ENCODE assay signal across 12 mouse cellular contexts in genomic region chr5:73236894-73237334, GRCm38 (mm10). TPM values are rescaled to one million over a fixed set of nuclear protein-coding genes. Genes with fewer than 3 reads are reported as not detected.
A peak's percentile ranks its signal among the peaks of the same experiment; 100 is the strongest.
DNase-seq lines count a peak whose midpoint lies in the region; ATAC-seq and TF ChIP-seq lines count a peak whose summit lies in the region.
"Had no signal": no experiment of that assay in that cellular context is flagged by ENCODE, and none has a peak within 500 bp of the region (broad histone marks: within the 10 kb centered on the region; RNA-seq: fewer than 3 reads in every experiment).

No protein-coding gene starts in this region.

- WGBS in heart, adult 2 months: 35% methylated on average over 6 of the region's 6 CpGs
- 6% methylated on average over 6 of the region's 6 CpGs for WGBS in midbrain, embryonic 10.5 days
- whole genome bisulfite sequencing in midbrain, postnatal 0 days: 17% methylated on average over 6 of the region's 6 CpGs

- H3K9ac ChIP-seq in heart, adult 2 months (ENCODE audit: low read depth, low read length): no peak overlapping the region
- no peak overlapping the region for H3K9ac ChIP-seq in midbrain, postnatal 0 days (replicated peaks; ENCODE audit: low read length, poor library complexity, severe bottlenecking)

- H3K9me3 ChIP-seq in midbrain, embryonic 10.5 days (replicated peaks): no peaks in the 10 kb centered on the region
- no peaks in the 10 kb centered on the region for H3K9me3 ChIP-seq in midbrain, postnatal 0 days (ENCODE audit: low read length)

- 0 out of 2 replicates have a peak, but pooled peaks have one; percentile 3 for TF ChIP-seq EP300 in heart, adult 2 months (IDR thresholded peaks at IDR 0.05; ENCODE audit: insufficient read depth, low read depth, low read length)

- TF ChIP-seq CTCF in heart, adult 2 months (IDR thresholded peaks at IDR 0.05): no peak
- no peak for TF ChIP-seq CTCF in midbrain, postnatal 0 days (IDR thresholded peaks at IDR 0.05)

- no peak overlapping the region for H3K4me3 ChIP-seq in heart, adult 2 months
- no peak overlapping the region for H3K4me3 ChIP-seq in midbrain, embryonic 10.5 days
- no peak overlapping the region for H3K4me3 ChIP-seq in midbrain, postnatal 0 days (ENCODE audit: low read depth, low read length)
- H3K4me3 ChIP-seq: myocyte had no signal

- peaks cover 9% of the 10 kb centered on the region for H3K79me2 ChIP-seq in heart, adult 2 months (replicated peaks; ENCODE audit: control insufficient read depth, insufficient read depth, low read length)

- intact Hi-C loops in heart, adult 2 months (cut with DNase I): no loop called here
- intact Hi-C loops in heart, postnatal 25 days (cut with DNase I): no loop called here
- intact Hi-C loops in left cerebral cortex, postnatal 14 days (cut with DNase I): no loop called here
- intact Hi-C loops in left cerebral cortex, postnatal 4 days (cut with DNase I): loop anchor here (1.0 kb wide), 1 partner anchor 37 kb away; no protein-coding TSS in a partner anchor

- H3K27ac ChIP-seq in heart, adult 2 months: peak overlapping the region; percentile 17
- peak overlapping the region; percentile 81 for H3K27ac ChIP-seq in midbrain, embryonic 10.5 days (replicated peaks)
- no peak overlapping the region for H3K27ac ChIP-seq in midbrain, postnatal 0 days (ENCODE audit: low read depth, low read length)

- no peak for DNase-seq in heart, adult 2 months
- no peak for DNase-seq in heart, postnatal 25 days (ENCODE audit: low spot score)
- DNase-seq in midbrain, embryonic 10.5 days (ENCODE audit: low spot score): peak; percentile 31
- DNase-seq in midbrain, postnatal 0 days (ENCODE audit: low spot score): no peak
- peak; percentile 32 for DNase-seq in embryo, embryonic 11 days
- DNase-seq in naive thymus-derived CD4-positive, alpha-beta T cell, adult 2 months (ENCODE audit: low read depth): peak; percentile 35
- DNase-seq in left cerebral cortex, postnatal 14 days (ENCODE audit: low spot score in 2 of 2): no peak
- DNase-seq in left cerebral cortex, postnatal 4 days: no peak
- DNase-seq: gastrocnemius, postnatal 10 days; lung, adult 18-20 months had no signal

- no peak for ATAC-seq in midbrain, postnatal 0 days (ENCODE audit: low FRiP score)

- no peaks in the 10 kb centered on the region for H3K27me3 ChIP-seq in heart, adult 2 months (ENCODE audit: control insufficient read depth, insufficient read depth, low read length)
- no peaks in the 10 kb centered on the region for H3K27me3 ChIP-seq in midbrain, embryonic 10.5 days (ENCODE audit: low read depth, poor library complexity, severe bottlenecking)
- H3K27me3 ChIP-seq in midbrain, postnatal 0 days (ENCODE audit: insufficient read depth, low read length): no peaks in the 10 kb centered on the region
- H3K27me3 ChIP-seq: CH12.LX had no signal

- H3K4me1 ChIP-seq in heart, adult 2 months (ENCODE audit: control insufficient read depth, insufficient read depth, low read length): peaks cover 29% of the 10 kb centered on the region
- H3K4me1 ChIP-seq in midbrain, embryonic 10.5 days: peaks cover 23% of the 10 kb centered on the region
- no peaks in the 10 kb centered on the region; the same call in 1 of the 2 replicates for H3K4me1 ChIP-seq in midbrain, postnatal 0 days (ENCODE audit: insufficient read depth, low read length)

- H3K4me2 ChIP-seq in midbrain, postnatal 0 days (ENCODE audit: low read depth, low read length, poor library complexity, severe bottlenecking): no peak overlapping the region

- TF ChIP-seq POLR2A in heart, adult 2 months (IDR thresholded peaks at IDR 0.05; ENCODE audit: insufficient read depth, low read depth, low read length): no peak

- H3K36me3 ChIP-seq in heart, adult 2 months (ENCODE audit: control insufficient read depth, insufficient read depth, low read length): peaks cover 7% of the 10 kb centered on the region
- H3K36me3 ChIP-seq in midbrain, embryonic 10.5 days: no peaks in the 10 kb centered on the region
- no peaks in the 10 kb centered on the region for H3K36me3 ChIP-seq in midbrain, postnatal 0 days (ENCODE audit: insufficient read depth, low read length)

RNA-seq across cellular contexts. Expression of gene Fryl, which starts 19.5 kb away (rescaled TPM):
- 10 to 100 TPM; 32.9 to 40.7 TPM for total RNA-seq in heart, adult 2 months (2021)
- polyA plus RNA-seq in heart, adult 2 months (2012; rRNA removed): 25.9 and 27.4 TPM in 2 replicates
- 10 to 100 TPM; 35.7 to 41.5 TPM for total RNA-seq in heart, postnatal 25 days (2021)
- polyA plus RNA-seq in midbrain, embryonic 10.5 days (2016; fragmentation: Nextera tagmentation; extraction: Ambion mirVana): 23.7 and 30.8 TPM in 2 replicates
- total RNA-seq in midbrain, postnatal 0 days (2014; rRNA removed): 52.8 and 66.2 TPM in 2 replicates
- polyA plus RNA-seq in midbrain, postnatal 0 days (2015; fragmentation: Nextera tagmentation; extraction: Ambion mirVana): 17.7 and 23.8 TPM in 2 replicates
- 10 to 100 TPM; 48.3 to 49.7 TPM for total RNA-seq in left cerebral cortex, postnatal 14 days (2021)
- total RNA-seq in left cerebral cortex, postnatal 4 days (2021): 10 to 100 TPM; 69.6 to 81.4 TPM

RNA-seq across cellular contexts. Expression of gene Ociad1, which starts 55.7 kb away (rescaled TPM):
- 100 to 1,000 TPM; 232 to 249 TPM for total RNA-seq in heart, adult 2 months (2021)
- polyA plus RNA-seq in heart, adult 2 months (2012; rRNA removed): 83.4 and 133 TPM in 2 replicates
- total RNA-seq in heart, postnatal 25 days (2021): 100 to 1,000 TPM; 252 to 269 TPM
- polyA plus RNA-seq in midbrain, embryonic 10.5 days (2016; fragmentation: Nextera tagmentation; extraction: Ambion mirVana): 164 TPM in 2 replicates
- 188 and 195 TPM in 2 replicates for total RNA-seq in midbrain, postnatal 0 days (2014; rRNA removed)
- polyA plus RNA-seq in midbrain, postnatal 0 days (2015; fragmentation: Nextera tagmentation; extraction: Ambion mirVana): 399 and 409 TPM in 2 replicates
- 100 to 1,000 TPM; 389 to 400 TPM for total RNA-seq in left cerebral cortex, postnatal 14 days (2021)
- total RNA-seq in left cerebral cortex, postnatal 4 days (2021): 100 to 1,000 TPM; 265 to 277 TPM

Comparison
In these comparisons a context has a peak if more than half of its experiments do, and no peak if none do; other contexts are left out.
1. DNase-seq: peak in midbrain, embryonic 10.5 days (single experiment), embryo, embryonic 11 days (single experiment) and naive thymus-derived CD4-positive, alpha-beta T cell, adult 2 months (single experiment); none in heart, adult 2 months (0 of 2), heart, postnatal 25 days (single experiment), midbrain, postnatal 0 days (single experiment), left cerebral cortex, postnatal 14 days (0 of 2) and left cerebral cortex, postnatal 4 days (single experiment).